Mouse (Mus musculus) intestine, embryonic 16.5 days (tissue): ENCODE data around the gene Paqr6. TPM values are rescaled to one million over a fixed set of nuclear protein-coding genes. Genes with fewer than 3 reads are reported as not detected.
A peak's percentile ranks its signal among the peaks of the same experiment; 100 is the strongest.

Source experiments
- ATAC-seq: fragments of 200-750 bp; cut with Nextera tagmentation; 2 replicates; pipeline ENCODE4 v1.8.0; 2017; ENCODE audit warnings: moderate TSS enrichment, moderate library complexity
- H3K27ac ChIP-seq: fragments of 300-500 bp; sonication (generic); 2 replicates; pipeline ENCODE4 v1.5.1; 2014; ENCODE audit warnings: mild to moderate bottlenecking, low read length
- H3K27me3 ChIP-seq: fragments of 300-500 bp; sonication (generic); replicated peaks from 2 replicates; pipeline ENCODE4 v1.6.1; 2014; ENCODE audit warnings: low read length, control low read depth, mixed read lengths; ENCODE audit not compliant: control insufficient read depth, insufficient read depth
- H3K36me3 ChIP-seq: fragments of 300-500 bp; sonication (generic); 2 replicates; pipeline ENCODE4 v1.6.1; 2014; ENCODE audit warnings: low read length, control low read depth; ENCODE audit not compliant: control insufficient read depth, insufficient read depth
- H3K4me1 ChIP-seq: fragments of 300-500 bp; sonication (generic); 2 replicates; pipeline ENCODE4 v1.6.1; 2014; ENCODE audit warnings: low read length, control low read depth, mixed read lengths; ENCODE audit not compliant: control insufficient read depth, insufficient read depth
- H3K4me2 ChIP-seq: fragments of 300-500 bp; sonication (generic); 2 replicates; pipeline ENCODE4 v1.6.1; 2014; ENCODE audit warnings: low read depth, low read length, control low read depth
- H3K4me3 ChIP-seq: fragments of 300-500 bp; sonication (generic); 2 replicates; pipeline ENCODE4 v1.5.1; 2014; ENCODE audit warnings: mild to moderate bottlenecking, low read length
- H3K9ac ChIP-seq: fragments of 300-500 bp; sonication (generic); 2 replicates; pipeline ENCODE4 v1.6.1; 2014; ENCODE audit warnings: low read depth, low read length
- H3K9me3 ChIP-seq: fragments of 300-500 bp; sonication (generic); 2 replicates; pipeline ENCODE4 v1.6.1; 2016; ENCODE audit warnings: low read length, control low read depth; ENCODE audit not compliant: control insufficient read depth
- WGBS: fragments of 180-500 bp; shearing (Covaris S2); extraction: QIAGEN DNeasy Blood & Tissue Kit; methylation state at CpG from one replicate; pipeline ENCODE4 v1.1.7; 2014; 5-methylcytosine and 5-hydroxymethylcytosine counted together
- polyA plus RNA-seq: library from polyadenylated mRNA; unstranded; fragments of >200 nt; fragmentation: Nextera tagmentation; extraction: Ambion mirVana; gene quantifications from 2 replicates; pipeline ENCODE4 v1.2.1, GENCODE M21; 2015

Paqr6 gene
- 4.4 and 5.1 TPM in 2 replicates for polyA plus RNA-seq

DNA sequence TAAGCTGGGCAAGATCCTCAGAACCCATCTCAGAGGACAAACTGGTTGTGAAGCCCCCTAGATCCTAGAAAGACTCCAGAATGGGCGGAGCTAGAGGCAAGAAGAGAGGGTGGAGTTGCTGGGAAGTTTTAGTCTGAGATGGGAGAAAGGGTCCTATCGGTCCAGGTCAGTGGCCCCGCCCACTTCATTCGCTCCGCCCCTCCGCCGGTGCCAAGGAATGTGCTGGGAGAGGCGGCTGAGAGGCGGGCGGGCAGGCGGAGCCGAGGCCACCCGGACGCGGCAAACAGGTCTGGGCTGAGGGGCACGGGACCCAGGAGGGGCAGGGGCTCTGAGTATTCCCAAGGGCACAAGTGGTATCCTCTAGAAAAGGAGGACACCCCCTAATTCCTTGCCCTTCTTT lies at the start of gene Paqr6:
Gene Paqr6, plus strand, starts transcription at position 248 of the 400 bp plus-strand sequence.
- peak; percentile 41 for ATAC-seq
- WGBS: 6% methylated on average over 16 of the region's 16 CpGs
- Histone ChIP-seq H3K4me2 (peak within 1 kb of the TSS; percentile 47), H3K9me3 (no peaks in the 10 kb centered on the region), H3K27ac (no peak within 1 kb of the TSS; the same call in 1 of the 2 replicates), H3K4me1 (peaks cover 14% of the 10 kb centered on the region), H3K9ac (peak within 1 kb of the TSS; percentile 48; the same call in 1 of the 2 replicates), H3K4me3 (peak within 1 kb of the TSS; percentile 20), H3K27me3 (peaks cover 10% of the 10 kb centered on the region), H3K36me3 (peaks cover 19% of the 10 kb centered on the region)

DNA sequence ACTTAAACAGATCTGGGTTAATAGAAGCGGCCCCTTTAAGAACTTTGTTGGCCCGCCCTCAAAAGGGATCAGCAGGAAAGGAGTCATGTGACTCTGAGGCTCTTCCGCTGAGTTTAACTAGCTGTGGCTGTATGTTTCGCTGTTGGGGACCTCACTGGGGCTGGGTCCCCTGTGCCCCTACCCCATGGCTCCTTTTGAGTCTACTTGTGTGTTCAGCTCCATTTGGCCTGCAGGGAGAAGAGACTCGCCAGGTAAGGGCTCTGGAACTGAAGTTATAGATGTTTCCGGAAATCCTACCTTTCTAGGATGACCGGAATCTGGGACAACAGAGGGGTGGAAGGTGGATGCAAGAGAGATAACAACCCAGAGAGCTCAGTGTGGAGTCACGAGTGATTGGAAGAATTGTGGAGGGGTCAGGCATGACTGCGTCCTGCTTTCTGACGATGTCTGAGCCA lies 39.4 kb upstream of the Paqr6 start, which contains the start of gene Glmp:
Gene Glmp, plus strand, starts transcription at position 73 of the 455 bp plus-strand sequence.
- Histone ChIP-seq H3K4me2 (peak within 1 kb of the TSS; percentile 68), H3K9me3 (no peaks in the 10 kb centered on the region), H3K4me1 (peaks cover 8% of the 10 kb centered on the region), H3K4me3 (peak within 1 kb of the TSS; percentile 59), H3K27ac (0 out of 2 replicates have a peak within 1 kb of the TSS, but pooled peaks have one; percentile 29), H3K27me3 (no peaks in the 10 kb centered on the region), H3K36me3 (peaks cover 15% of the 10 kb centered on the region), H3K9ac (peak within 1 kb of the TSS; percentile 68)
- WGBS: 0% methylated on average over 10 of the region's 10 CpGs
- peak; percentile 85 for ATAC-seq

DNA sequence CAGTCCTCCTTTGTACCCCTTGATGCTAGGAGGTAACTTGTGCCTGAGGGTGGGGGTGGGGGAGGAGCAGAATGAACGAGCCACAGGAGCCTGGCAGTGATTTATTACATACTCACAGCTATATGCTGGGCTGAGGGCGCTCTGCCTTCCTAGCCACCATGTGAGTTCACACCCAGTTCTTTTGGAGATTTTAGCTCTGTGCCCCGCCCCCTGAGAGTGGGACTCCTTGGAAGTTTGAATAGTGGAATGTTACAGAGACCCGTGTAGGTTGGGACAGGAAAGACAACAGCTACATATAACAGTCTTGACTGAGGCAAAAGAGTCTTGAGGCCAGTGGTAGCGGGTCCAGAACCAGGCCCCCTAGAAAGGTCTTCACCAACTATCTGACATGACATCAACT lies 35.4 kb upstream of the Paqr6 start:
- no peak for ATAC-seq
- no peak overlapping the region for H3K9ac ChIP-seq
- WGBS: 58% methylated on average over 5 of the region's 5 CpGs

GRCm38 (mm10) chr3:88331282-88331681 lies 33.1 kb upstream of the Paqr6 start:
- H3K4me3 ChIP-seq: no peak overlapping the region
- no peak overlapping the region for H3K4me2 ChIP-seq
- peaks cover 5% of the 10 kb centered on the region; the same call in 1 of the 2 replicates for H3K4me1 ChIP-seq
- H3K9me3 ChIP-seq: no peaks in the 10 kb centered on the region
- no peak overlapping the region for H3K27ac ChIP-seq
- no peaks in the 10 kb centered on the region for H3K27me3 ChIP-seq
- H3K9ac ChIP-seq: no peak overlapping the region
- 0 out of 2 replicates have a peak, but pooled peaks cover 5% of the 10 kb centered on the region for H3K36me3 ChIP-seq
- ATAC-seq: no peak
- 46% methylated on average over 2 of the region's 2 CpGs for WGBS

More for the DNA sequence above, 35.4 kb upstream of the Paqr6 start:
- Histone ChIP-seq H3K36me3 (0 out of 2 replicates have a peak, but pooled peaks cover 5% of the 10 kb centered on the region), H3K4me3 (no peak overlapping the region), H3K4me1 (peaks cover 8% of the 10 kb centered on the region), H3K4me2 (no peak overlapping the region), H3K9me3 (no peaks in the 10 kb centered on the region), H3K27me3 (no peaks in the 10 kb centered on the region), H3K27ac (no peak overlapping the region)

DNA sequence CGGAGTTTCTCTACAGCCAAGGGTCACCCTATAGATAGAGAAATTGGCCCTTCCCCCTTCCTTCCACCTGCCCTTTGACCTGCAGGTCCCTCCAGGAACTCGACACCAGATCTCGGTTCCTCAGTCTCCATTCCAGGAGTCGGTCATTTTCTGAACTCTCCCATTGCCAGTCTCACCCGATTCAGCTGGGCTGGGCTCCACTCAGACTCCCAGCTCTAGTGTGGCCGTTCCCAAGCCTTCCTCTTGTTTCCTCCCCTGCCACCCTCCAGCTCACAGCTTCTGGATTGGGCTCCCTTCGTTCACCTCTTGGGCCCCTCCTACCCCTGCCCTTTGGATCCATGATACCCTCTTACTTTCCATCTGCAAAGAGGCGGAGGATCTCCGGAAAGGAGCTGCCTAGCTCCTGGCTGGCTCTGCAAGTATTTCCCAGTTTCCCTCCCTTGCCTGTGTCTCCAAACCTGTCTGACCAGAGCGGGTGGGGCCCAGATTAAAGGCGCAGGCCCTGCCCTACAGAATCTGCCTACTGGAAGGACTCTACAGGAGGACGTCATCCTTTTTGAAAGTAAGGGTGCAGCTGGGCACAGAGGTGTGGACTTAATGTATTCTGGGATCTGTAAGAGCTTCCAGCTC lies 30.2 kb upstream of the Paqr6 start:
- Histone ChIP-seq H3K9ac (peak overlapping the region; percentile 93), H3K4me2 (peak overlapping the region; percentile 62), H3K27me3 (no peaks in the 10 kb centered on the region), H3K4me3 (peak overlapping the region; percentile 90), H3K27ac (peak overlapping the region; percentile 90), H3K9me3 (no peaks in the 10 kb centered on the region), H3K36me3 (0 out of 2 replicates have a peak, but pooled peaks cover 2% of the 10 kb centered on the region), H3K4me1 (peaks cover 10% of the 10 kb centered on the region)
- ATAC-seq: peak; percentile 79
- 38% methylated on average over 12 of the region's 12 CpGs for WGBS

- Histone ChIP-seq H3K4me1 (peaks cover 10% of the 10 kb centered on the region), H3K36me3 (no peaks in the 10 kb centered on the region), H3K9me3 (no peaks in the 10 kb centered on the region), H3K9ac (peak overlapping the region; percentile 93), H3K4me3 (peak overlapping the region; percentile 90), H3K27ac (peak overlapping the region; percentile 90), H3K27me3 (no peaks in the 10 kb centered on the region), H3K4me2 (peak overlapping the region; percentile 62)
- ATAC-seq: no peak
- 30% methylated on average over 3 of the region's 3 CpGs for WGBS
Measured at GRCm38 (mm10) chr3:88334902-88335435, 29.4 kb upstream of the Paqr6 start.

GRCm38 (mm10) chr3:88335436-88336053 lies 28.8 kb upstream of the Paqr6 start:
- Histone ChIP-seq H3K4me1 (peaks cover 10% of the 10 kb centered on the region), H3K9me3 (no peaks in the 10 kb centered on the region), H3K4me2 (peak overlapping the region; percentile 62), H3K27ac (peak overlapping the region; percentile 90), H3K27me3 (no peaks in the 10 kb centered on the region), H3K9ac (peak overlapping the region; percentile 93), H3K4me3 (peak overlapping the region; percentile 90), H3K36me3 (no peaks in the 10 kb centered on the region)
- ATAC-seq: peak; percentile 37
- WGBS: 1% methylated on average over 27 of the region's 27 CpGs

DNA sequence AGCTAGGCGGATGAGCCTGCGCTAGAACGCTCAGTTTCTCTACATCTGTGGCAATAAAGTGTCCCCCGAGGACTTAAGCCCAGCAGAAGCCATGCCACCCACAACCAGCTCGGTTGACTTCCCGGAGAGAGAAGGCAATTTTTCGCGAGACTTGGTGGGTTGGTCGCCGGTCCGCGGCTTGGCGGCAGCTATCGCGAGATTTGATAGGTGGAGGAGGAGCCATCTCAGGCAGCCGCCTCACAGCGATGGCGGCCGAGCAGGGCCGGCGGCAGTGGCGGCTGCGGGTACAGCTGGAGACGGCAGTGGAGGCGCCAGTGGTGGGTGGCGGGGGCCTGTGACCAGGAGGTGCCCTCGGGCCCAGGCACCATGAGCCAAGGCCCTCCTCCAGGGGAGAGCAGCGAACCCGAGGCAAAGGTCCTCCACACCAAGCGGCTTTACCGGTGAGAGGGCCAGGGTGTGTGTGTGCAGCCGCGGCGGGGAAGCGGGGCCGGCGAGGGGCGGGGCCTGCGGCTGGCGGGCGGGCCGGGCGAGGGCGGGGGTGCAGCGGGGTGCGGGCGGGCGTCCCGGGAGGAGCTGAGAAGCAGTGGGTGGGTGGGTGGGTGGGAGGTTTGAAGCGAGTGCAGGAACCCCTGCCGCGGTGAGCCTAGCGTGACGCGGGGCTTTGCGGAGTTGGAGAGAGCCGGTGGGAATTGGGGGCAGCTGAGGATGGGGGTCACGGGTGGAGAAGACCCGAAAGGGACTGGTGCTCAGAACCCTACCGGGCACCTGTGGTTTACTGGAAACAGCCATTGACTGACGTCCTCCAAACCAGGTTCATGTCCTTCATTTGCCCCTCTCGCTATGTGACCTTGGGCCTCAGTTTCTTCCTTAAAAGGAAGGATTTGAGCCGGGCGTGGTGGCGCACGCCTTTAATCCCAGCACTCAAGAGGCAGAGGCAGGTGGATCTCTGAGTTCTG lies 28.0 kb upstream of the Paqr6 start, which contains the start of the genes Tmem79 and Smg5:
Gene Tmem79, minus strand, starts transcription at position 91 of the 956 bp plus-strand sequence.
Gene Smg5, plus strand, starts transcription at position 203 of the 956 bp plus-strand sequence.
- Histone ChIP-seq H3K9ac (peak within 1 kb of the TSS; percentile 93), H3K36me3 (no peaks in the 10 kb centered on the region), H3K27ac (peak within 1 kb of the TSS; percentile 94), H3K4me1 (peaks cover 10% of the 10 kb centered on the region), H3K9me3 (no peaks in the 10 kb centered on the region), H3K4me3 (peak within 1 kb of the TSS; percentile 90), H3K27me3 (no peaks in the 10 kb centered on the region), H3K4me2 (peak within 1 kb of the TSS; percentile 62)
- peak; percentile 86 for ATAC-seq
- WGBS: 2% methylated on average over 47 of the region's 66 CpGs
